In genomic region chr2:13544193-13544824, GRCm38 (mm10) we compare ENCODE assay signal across 8 mouse cellular contexts. TPM values are rescaled to one million over a fixed set of nuclear protein-coding genes. Genes with fewer than 3 reads are reported as not detected.
A peak's percentile ranks its signal among the peaks of the same experiment; 100 is the strongest.
DNase-seq lines count a peak whose midpoint lies in the region; ATAC-seq and TF ChIP-seq lines count a peak whose summit lies in the region.

Gene Trdmt1, minus strand, starts transcription at chr2:13544668.

- TF ChIP-seq CTCF in ES-Bruce4 (IDR thresholded peaks at IDR 0.05; ENCODE audit: low read depth, low read length) = no peak
- no peak for TF ChIP-seq CTCF in heart, postnatal 0 days (IDR thresholded peaks at IDR 0.05; ENCODE audit: low read depth)

- peak within 1 kb of the TSS; percentile 58 for H3K4me2 ChIP-seq in forebrain, embryonic 12.5 days
- H3K4me2 ChIP-seq in heart, postnatal 0 days (ENCODE audit: low read depth, low read length) = peak within 1 kb of the TSS; percentile 71
- peak within 1 kb of the TSS; percentile 87 for H3K4me2 ChIP-seq in liver, embryonic 15.5 days
- H3K4me2 ChIP-seq in neural tube, embryonic 11.5 days (ENCODE audit: low read depth) = peak within 1 kb of the TSS; percentile 51
- peak within 1 kb of the TSS; percentile 61 for H3K4me2 ChIP-seq in stomach, embryonic 16.5 days (ENCODE audit: low read depth, low read length)

- TF ChIP-seq EP300 in ES-Bruce4 (IDR thresholded peaks at IDR 0.05; ENCODE audit: insufficient read depth, low read depth, low read length) = no peak
- TF ChIP-seq EP300 in heart, postnatal 0 days (IDR thresholded peaks at IDR 0.05; ENCODE audit: low read depth) = no peak

- H3K9ac ChIP-seq in ES-Bruce4 (ENCODE audit: low read depth, poor library complexity, severe bottlenecking) = peak within 1 kb of the TSS; percentile 54
- peak within 1 kb of the TSS; percentile 65 for H3K9ac ChIP-seq in forebrain, embryonic 12.5 days
- H3K9ac ChIP-seq in heart, postnatal 0 days (replicated peaks; ENCODE audit: low read depth, low read length) = peak within 1 kb of the TSS; percentile 77
- H3K9ac ChIP-seq in liver, embryonic 15.5 days = peak within 1 kb of the TSS; percentile 68
- peak within 1 kb of the TSS; percentile 74 for H3K9ac ChIP-seq in neural tube, embryonic 11.5 days (ENCODE audit: low read length)
- H3K9ac ChIP-seq in stomach, embryonic 16.5 days (ENCODE audit: low read length) = peak within 1 kb of the TSS; percentile 91

- under 1% methylated on average over 39 of the region's 39 CpGs for WGBS in forebrain, embryonic 12.5 days
- under 1% methylated on average over 36 of the region's 39 CpGs for WGBS in heart, postnatal 0 days
- WGBS in liver, embryonic 15.5 days (ENCODE audit: insufficient replicate concordance) = 1% methylated on average over 33 of the region's 39 CpGs
- WGBS in neural tube, embryonic 11.5 days = 2% methylated on average over 39 of the region's 39 CpGs
- WGBS in stomach, embryonic 16.5 days = under 1% methylated on average over 39 of the region's 39 CpGs

- H3K4me1 ChIP-seq in ES-Bruce4 (ENCODE audit: control insufficient read depth, insufficient read depth, low read length) = no peaks in the 10 kb centered on the region
- H3K4me1 ChIP-seq in forebrain, embryonic 12.5 days = peaks cover 18% of the 10 kb centered on the region
- H3K4me1 ChIP-seq in heart, postnatal 0 days (ENCODE audit: control insufficient read depth, insufficient read depth) = no peaks in the 10 kb centered on the region
- H3K4me1 ChIP-seq in liver, embryonic 15.5 days (replicated peaks) = peaks cover 30% of the 10 kb centered on the region
- H3K4me1 ChIP-seq in neural tube, embryonic 11.5 days (ENCODE audit: control insufficient read depth, insufficient read depth, low read length) = peaks cover 7% of the 10 kb centered on the region; the same call in 1 of the 2 replicates
- H3K4me1 ChIP-seq in stomach, embryonic 16.5 days (ENCODE audit: control insufficient read depth, insufficient read depth, low read length) = 0 out of 2 replicates have a peak, but pooled peaks cover 2% of the 10 kb centered on the region

- TF ChIP-seq POLR2A in ES-Bruce4 (IDR thresholded peaks at IDR 0.05; ENCODE audit: insufficient read depth, low read length) = peak; percentile 24

- peak; percentile 99 for ATAC-seq in forebrain, embryonic 12.5 days (ENCODE audit: low FRiP score)
- peak; percentile 98 for ATAC-seq in heart, postnatal 0 days (ENCODE audit: insufficient read depth, low read depth)
- ATAC-seq in liver, embryonic 15.5 days (ENCODE audit: insufficient read depth) = peak; percentile 100
- ATAC-seq in neural tube, embryonic 11.5 days (ENCODE audit: insufficient read depth, low FRiP score, low TSS enrichment) = peak; percentile 99
- peak; percentile 99 for ATAC-seq in stomach, embryonic 16.5 days (ENCODE audit: insufficient read depth, low FRiP score)

- no peaks in the 10 kb centered on the region for H3K36me3 ChIP-seq in ES-Bruce4 (ENCODE audit: control insufficient read depth, insufficient read depth, low read length, poor library complexity, severe bottlenecking)
- H3K36me3 ChIP-seq in forebrain, embryonic 12.5 days (replicated peaks) = no peaks in the 10 kb centered on the region
- H3K36me3 ChIP-seq in heart, postnatal 0 days (replicated peaks; ENCODE audit: control insufficient read depth, insufficient read depth, low read length) = no peaks in the 10 kb centered on the region
- H3K36me3 ChIP-seq in liver, embryonic 15.5 days (replicated peaks) = no peaks in the 10 kb centered on the region
- no peaks in the 10 kb centered on the region for H3K36me3 ChIP-seq in neural tube, embryonic 11.5 days (ENCODE audit: control insufficient read depth, insufficient read depth, low read length)
- H3K36me3 ChIP-seq in stomach, embryonic 16.5 days (ENCODE audit: control insufficient read depth, insufficient read depth, low read length) = no peaks in the 10 kb centered on the region

- H3K27ac ChIP-seq in ES-Bruce4 (ENCODE audit: insufficient read depth, low read length) = no peak within 1 kb of the TSS
- H3K27ac ChIP-seq in forebrain, embryonic 12.5 days = peak within 1 kb of the TSS; percentile 93
- peak within 1 kb of the TSS; percentile 92 for H3K27ac ChIP-seq in heart, postnatal 0 days (ENCODE audit: low read depth)
- H3K27ac ChIP-seq in liver, embryonic 15.5 days (replicated peaks) = peak within 1 kb of the TSS; percentile 94
- peak within 1 kb of the TSS; percentile 92 for H3K27ac ChIP-seq in neural tube, embryonic 11.5 days (ENCODE audit: low read depth, low read length)
- H3K27ac ChIP-seq in stomach, embryonic 16.5 days (ENCODE audit: low read length) = peak within 1 kb of the TSS; percentile 98

- no peaks in the 10 kb centered on the region for H3K9me3 ChIP-seq in ES-Bruce4 (replicated peaks; ENCODE audit: control insufficient read depth, insufficient read depth, low read length, poor library complexity, severe bottlenecking)
- H3K9me3 ChIP-seq in forebrain, embryonic 12.5 days = no peaks in the 10 kb centered on the region
- H3K9me3 ChIP-seq in heart, postnatal 0 days (replicated peaks; ENCODE audit: control insufficient read depth, low read length) = no peaks in the 10 kb centered on the region
- H3K9me3 ChIP-seq in liver, embryonic 15.5 days (replicated peaks) = no peaks in the 10 kb centered on the region
- no peaks in the 10 kb centered on the region for H3K9me3 ChIP-seq in neural tube, embryonic 11.5 days (ENCODE audit: control insufficient read depth, low read length)
- no peaks in the 10 kb centered on the region for H3K9me3 ChIP-seq in stomach, embryonic 16.5 days (replicated peaks; ENCODE audit: control insufficient read depth, low read length)

- H3K27me3 ChIP-seq in ES-Bruce4 (ENCODE audit: control insufficient read depth, insufficient read depth, low read length, poor library complexity, severe bottlenecking) = no peaks in the 10 kb centered on the region
- no peaks in the 10 kb centered on the region for H3K27me3 ChIP-seq in forebrain, embryonic 12.5 days
- H3K27me3 ChIP-seq in heart, postnatal 0 days (ENCODE audit: control insufficient read depth, insufficient read depth, low read length) = no peaks in the 10 kb centered on the region
- no peaks in the 10 kb centered on the region for H3K27me3 ChIP-seq in liver, embryonic 15.5 days
- no peaks in the 10 kb centered on the region for H3K27me3 ChIP-seq in neural tube, embryonic 11.5 days (ENCODE audit: control insufficient read depth, insufficient read depth, low read length)
- no peaks in the 10 kb centered on the region for H3K27me3 ChIP-seq in stomach, embryonic 16.5 days (ENCODE audit: control insufficient read depth, insufficient read depth, low read length)

- peak within 1 kb of the TSS; percentile 87 for H3K4me3 ChIP-seq in ES-Bruce4 (ENCODE audit: low read depth, low read length)
- H3K4me3 ChIP-seq in forebrain, embryonic 12.5 days (replicated peaks) = peak within 1 kb of the TSS; percentile 49
- H3K4me3 ChIP-seq in heart, postnatal 0 days (ENCODE audit: low read depth, low read length) = peak within 1 kb of the TSS; percentile 74
- H3K4me3 ChIP-seq in liver, embryonic 15.5 days (replicated peaks) = peak within 1 kb of the TSS; percentile 72
- peak within 1 kb of the TSS; percentile 53 for H3K4me3 ChIP-seq in neural tube, embryonic 11.5 days (ENCODE audit: low read depth, low read length)
- peak within 1 kb of the TSS; percentile 77 for H3K4me3 ChIP-seq in stomach, embryonic 16.5 days (replicated peaks; ENCODE audit: low read length)

- DNase-seq in c-Kit-positive CD71-positive TER-119-positive erythroid progenitor cells, embryonic 14.5 days (ENCODE audit: low spot score) = peak; percentile 87
- peak; percentile 92 for DNase-seq in heart, postnatal 0 days (ENCODE audit: low spot score)
- peak; percentile 88 for DNase-seq in kidney, postnatal 36 days
- peak; percentile 91 for DNase-seq in neural tube, embryonic 11.5 days (ENCODE audit: low spot score)

RNA-seq across cellular contexts. Expression of gene Trdmt1, which starts in this region (rescaled TPM):
- polyA plus RNA-seq in ES-Bruce4 (2011; ENCODE audit: insufficient read depth, insufficient read length, low read depth, missing spikeins) = 14.9 and 15.7 TPM in 2 replicates
- polyA plus RNA-seq in forebrain, embryonic 12.5 days (2016; fragmentation: Nextera tagmentation; extraction: Ambion mirVana) = 6.6 and 7.8 TPM in 2 replicates
- total RNA-seq in heart, postnatal 0 days (2014; rRNA removed; ENCODE audit: low replicate concordance) = 5.7 and 19.0 TPM in 2 replicates
- polyA plus RNA-seq in heart, postnatal 0 days (2015; fragmentation: Nextera tagmentation; extraction: Ambion mirVana) = 9.3 and 10.3 TPM in 2 replicates
- polyA plus RNA-seq in liver, embryonic 15.5 days (2015; fragmentation: Nextera tagmentation; extraction: Ambion mirVana) = 3.2 and 4.1 TPM in 2 replicates
- polyA plus RNA-seq in neural tube, embryonic 11.5 days (2014; fragmentation: Nextera tagmentation; extraction: Ambion mirVana) = 7.2 and 9.3 TPM in 2 replicates
- 8.0 and 8.4 TPM in 2 replicates for polyA plus RNA-seq in stomach, embryonic 16.5 days (2015; fragmentation: Nextera tagmentation; extraction: Ambion mirVana)
